Mouse (Mus musculus) central nervous system, embryonic 14 days (tissue): ENCODE data around the gene Antxr2. TPM values are rescaled to one million over a fixed set of nuclear protein-coding genes. Genes with fewer than 3 reads are reported as not detected.

Experiments
- polyA plus RNA-seq: library from polyadenylated mRNA; depleted of rRNA; stranded (reverse); fragments of >200 nt; gene quantifications from 2 replicates; pipeline ENCODE4 v1.2.3, GENCODE M21; 2012; rRNA removed

The Antxr2 gene
- polyA plus RNA-seq: 2.2 and 3.2 TPM in 2 replicates

GRCm38 (mm10) chr5:98030902-98031641 is at the start of gene Antxr2:
Gene Antxr2 (minus strand): TSS chr5:98031043.

Other genes starting within 250 kb of the Antxr2 start
- 19.2 and 24.6 TPM in 2 replicates for gene Prdm8, start 136.2 kb upstream of the Antxr2 start, polyA plus RNA-seq
- gene Fgf5, start 223.1 kb upstream of the Antxr2 start, polyA plus RNA-seq: 0.23 and 0.55 TPM in 2 replicates